Mouse (Mus musculus) heart, embryonic 15.5 days (tissue): ENCODE results near the gene Plk5. TPM values are rescaled to one million over a fixed set of nuclear protein-coding genes. Genes with fewer than 3 reads are reported as not detected.
A peak's percentile ranks its signal among the peaks of the same experiment; 100 is the strongest.

Source experiments
- ATAC-seq: fragments of 200-750 bp; cut with Nextera tagmentation; replicated peaks from 2 replicates; pipeline ENCODE4 v1.8.0; 2017; ENCODE audit warnings: low read depth, moderate TSS enrichment; ENCODE audit not compliant: insufficient number of reproducible peaks, insufficient read depth, low FRiP score
- H3K27ac ChIP-seq: fragments of 300-500 bp; sonication (generic); 2 replicates; pipeline ENCODE4 v1.5.1; 2015; ENCODE audit warnings: mild to moderate bottlenecking, inconsistent platforms
- H3K27me3 ChIP-seq: fragments of 300-500 bp; sonication (generic); 2 replicates; pipeline ENCODE4 v1.6.1; 2015; ENCODE audit warnings: inconsistent platforms
- H3K36me3 ChIP-seq: fragments of 300-500 bp; sonication (generic); 2 replicates; pipeline ENCODE4 v1.6.1; 2015; ENCODE audit warnings: mild to moderate bottlenecking, inconsistent platforms
- H3K4me1 ChIP-seq: fragments of 300-500 bp; sonication (generic); replicated peaks from 2 replicates; pipeline ENCODE4 v1.6.1; 2015; ENCODE audit warnings: inconsistent platforms
- H3K4me2 ChIP-seq: fragments of 300-500 bp; sonication (generic); 2 replicates; pipeline ENCODE4 v1.6.1; 2015; ENCODE audit warnings: inconsistent platforms, mild to moderate bottlenecking, moderate library complexity
- H3K4me3 ChIP-seq: fragments of 300-500 bp; sonication (generic); 2 replicates; pipeline ENCODE4 v1.5.1; 2015; ENCODE audit warnings: mild to moderate bottlenecking, inconsistent platforms
- H3K9ac ChIP-seq: fragments of 300-500 bp; sonication (generic); 2 replicates; pipeline ENCODE4 v1.6.1; 2015; ENCODE audit warnings: mild to moderate bottlenecking, inconsistent platforms
- H3K9me3 ChIP-seq: fragments of 300-500 bp; sonication (generic); replicated peaks from 2 replicates; pipeline ENCODE4 v1.6.1; 2016; ENCODE audit warnings: inconsistent platforms
- WGBS: fragments of 180-500 bp; shearing (Covaris S2); methylation state at CpG from one replicate; pipeline ENCODE4 v1.1.7; 2015; ENCODE audit warnings: mixed read lengths; 5-methylcytosine and 5-hydroxymethylcytosine counted together
- polyA plus RNA-seq: library from polyadenylated mRNA; unstranded; fragments of >200 nt; fragmentation: Nextera tagmentation; extraction: Ambion mirVana; gene quantifications from 2 replicates; pipeline ENCODE4 v1.2.1, GENCODE M21; 2015

Plk5 gene
- polyA plus RNA-seq, 1 experiment from 2014 or later, result 0.06 TPM

- 82% methylated on average over 9 of the region's 9 CpGs for WGBS
- no peaks in the 10 kb centered on the region for H3K9me3 ChIP-seq
Observed at GRCm38 (mm10) chr10:80390697-80391096, 34.4 kb downstream of the Plk5 start.

GRCm38 (mm10) chr10:80392687-80393086 lies 36.4 kb downstream of the Plk5 start:
- Histone ChIP-seq H3K9me3 (no peaks in the 10 kb centered on the region), H3K9ac (no peak overlapping the region), H3K4me2 (no peak overlapping the region), H3K27me3 (no peaks in the 10 kb centered on the region), H3K36me3 (peaks cover 58% of the 10 kb centered on the region), H3K4me1 (peaks cover 20% of the 10 kb centered on the region), H3K27ac (no peak overlapping the region), H3K4me3 (no peak overlapping the region)
- WGBS, result 89% methylated on average over 5 of the region's 5 CpGs
- ATAC-seq, result no peak

More at GRCm38 (mm10) chr10:80390697-80391096, 34.4 kb downstream of the Plk5 start:
- no peak overlapping the region for H3K4me2 ChIP-seq
- no peak overlapping the region for H3K9ac ChIP-seq
- H3K27ac ChIP-seq, result no peak overlapping the region
- no peak for ATAC-seq
- peaks cover 54% of the 10 kb centered on the region for H3K36me3 ChIP-seq
- no peaks in the 10 kb centered on the region for H3K27me3 ChIP-seq
- H3K4me3 ChIP-seq, result no peak overlapping the region
- H3K4me1 ChIP-seq, result peaks cover 19% of the 10 kb centered on the region

- Histone ChIP-seq H3K27me3 (no peaks in the 10 kb centered on the region), H3K9me3 (no peaks in the 10 kb centered on the region), H3K36me3 (peaks cover 58% of the 10 kb centered on the region), H3K9ac (no peak overlapping the region), H3K27ac (no peak overlapping the region), H3K4me1 (peaks cover 19% of the 10 kb centered on the region), H3K4me2 (no peak overlapping the region), H3K4me3 (no peak overlapping the region)
- 94% methylated on average over 35 of the region's 35 CpGs for WGBS
- no peak for ATAC-seq
Observed at GRCm38 (mm10) chr10:80395025-80395627, 38.9 kb downstream of the Plk5 start.

- peak overlapping the region; percentile 89 for H3K4me2 ChIP-seq
- H3K4me1 ChIP-seq, result peaks cover 27% of the 10 kb centered on the region
- 86% methylated on average over 11 of the region's 11 CpGs for WGBS
- no peaks in the 10 kb centered on the region for H3K9me3 ChIP-seq
- H3K9ac ChIP-seq, result peak overlapping the region; percentile 56
- ATAC-seq, result no peak
- peak overlapping the region; percentile 100 for H3K27ac ChIP-seq
- H3K4me3 ChIP-seq, result peak overlapping the region; percentile 93
- H3K27me3 ChIP-seq, result no peaks in the 10 kb centered on the region
- peaks cover 50% of the 10 kb centered on the region for H3K36me3 ChIP-seq
Observed at GRCm38 (mm10) chr10:80396822-80397523, 40.7 kb downstream of the Plk5 start.

- ATAC-seq, result no peak
- peak overlapping the region; percentile 100 for H3K27ac ChIP-seq
Observed at GRCm38 (mm10) chr10:80397524-80398173, 41.4 kb downstream of the Plk5 start.

GRCm38 (mm10) chr10:80398174-80398535 lies 41.9 kb downstream of the Plk5 start:
- peak overlapping the region; percentile 89 for H3K4me2 ChIP-seq
- H3K27ac ChIP-seq, result peak overlapping the region; percentile 100
- peaks cover 27% of the 10 kb centered on the region for H3K4me1 ChIP-seq
- H3K27me3 ChIP-seq, result no peaks in the 10 kb centered on the region
- no peaks in the 10 kb centered on the region for H3K9me3 ChIP-seq
- WGBS, result 5% methylated on average over 1 of the region's 1 CpGs
- H3K36me3 ChIP-seq, result peaks cover 49% of the 10 kb centered on the region
- H3K9ac ChIP-seq, result peak overlapping the region; percentile 96
- no peak for ATAC-seq
- H3K4me3 ChIP-seq, result peak overlapping the region; percentile 93

More at GRCm38 (mm10) chr10:80397524-80398173, 41.4 kb downstream of the Plk5 start:
- Histone ChIP-seq H3K36me3 (peaks cover 49% of the 10 kb centered on the region), H3K4me1 (peaks cover 27% of the 10 kb centered on the region), H3K9ac (peak overlapping the region; percentile 56), H3K4me3 (peak overlapping the region; percentile 93), H3K27me3 (no peaks in the 10 kb centered on the region), H3K9me3 (no peaks in the 10 kb centered on the region), H3K4me2 (peak overlapping the region; percentile 89)
- WGBS, result 48% methylated on average over 8 of the region's 8 CpGs

- peak overlapping the region; percentile 93 for H3K4me3 ChIP-seq
- H3K27ac ChIP-seq, result peak overlapping the region; percentile 100
- no peaks in the 10 kb centered on the region for H3K9me3 ChIP-seq
- WGBS, result under 1% methylated on average over 59 of the region's 59 CpGs
- peak overlapping the region; percentile 96 for H3K9ac ChIP-seq
- H3K27me3 ChIP-seq, result no peaks in the 10 kb centered on the region
- ATAC-seq, result peak; percentile 85
- peaks cover 49% of the 10 kb centered on the region for H3K36me3 ChIP-seq
- peaks cover 27% of the 10 kb centered on the region for H3K4me1 ChIP-seq
- peak overlapping the region; percentile 89 for H3K4me2 ChIP-seq
Observed at GRCm38 (mm10) chr10:80398719-80399190, 42.5 kb downstream of the Plk5 start.

- WGBS, result under 1% methylated on average over 79 of the region's 82 CpGs
- Histone ChIP-seq H3K9me3 (no peaks in the 10 kb centered on the region), H3K27ac (peak within 1 kb of the TSS; percentile 100), H3K27me3 (no peaks in the 10 kb centered on the region), H3K9ac (peak within 1 kb of the TSS; percentile 96), H3K4me3 (peak within 1 kb of the TSS; percentile 93), H3K36me3 (peaks cover 49% of the 10 kb centered on the region), H3K4me1 (peaks cover 30% of the 10 kb centered on the region), H3K4me2 (peak within 1 kb of the TSS; percentile 89)
- ATAC-seq, result peak; percentile 95
Observed at GRCm38 (mm10) chr10:80399191-80399972, 43.1 kb downstream of the Plk5 start, which contains the start of gene Mbd3. TSS of gene Mbd3 (minus strand) at chr10:80399550.

- H3K9me3 ChIP-seq, result no peaks in the 10 kb centered on the region
- peak overlapping the region; percentile 63 for H3K9ac ChIP-seq
- peaks cover 42% of the 10 kb centered on the region for H3K36me3 ChIP-seq
- H3K4me1 ChIP-seq, result peaks cover 38% of the 10 kb centered on the region
- H3K27ac ChIP-seq, result peak overlapping the region; percentile 86
- WGBS, result 11% methylated on average over 17 of the region's 17 CpGs
- no peak for ATAC-seq
- peak overlapping the region; percentile 76 for H3K4me2 ChIP-seq
- no peaks in the 10 kb centered on the region for H3K27me3 ChIP-seq
- peak overlapping the region; percentile 93 for H3K4me3 ChIP-seq
Observed at GRCm38 (mm10) chr10:80399973-80400703, 43.9 kb downstream of the Plk5 start.

- H3K4me2 ChIP-seq, result peak overlapping the region; percentile 76
- 63% methylated on average over 4 of the region's 4 CpGs for WGBS
- H3K4me3 ChIP-seq, result no peak overlapping the region
- H3K9me3 ChIP-seq, result no peaks in the 10 kb centered on the region
- H3K4me1 ChIP-seq, result peaks cover 44% of the 10 kb centered on the region
- H3K27ac ChIP-seq, result peak overlapping the region; percentile 86
- no peaks in the 10 kb centered on the region for H3K27me3 ChIP-seq
- H3K9ac ChIP-seq, result peak overlapping the region; percentile 63; the same call in 1 of the 2 replicates
- ATAC-seq, result no peak
- H3K36me3 ChIP-seq, result peaks cover 36% of the 10 kb centered on the region
Observed at GRCm38 (mm10) chr10:80400704-80401161, 44.5 kb downstream of the Plk5 start.
